Mouse (Mus musculus) thymus, adult 2 months (tissue): ENCODE data around the gene Arntl. TPM values are rescaled to one million over a fixed set of nuclear protein-coding genes. Genes with fewer than 3 reads are reported as not detected.
A peak's percentile ranks its signal among the peaks of the same experiment; 100 is the strongest.

Source experiments
- DNase-seq: peaks from one replicate; pipeline ENCODE4 v3.0.0; 2021
- H3K27ac ChIP-seq: fragments of 200-500 bp; 2 replicates; pipeline ENCODE4 v1.5.1; 2012; ENCODE audit warnings: low read length, control low read depth; ENCODE audit not compliant: control insufficient read depth, insufficient read depth
- H3K27me3 ChIP-seq: fragments of 200-500 bp; 2 replicates; pipeline ENCODE4 v1.6.1; 2012; ENCODE audit warnings: mild to moderate bottlenecking, low read length, moderate library complexity, mixed read lengths; ENCODE audit not compliant: control insufficient read depth, insufficient read depth
- H3K36me3 ChIP-seq: fragments of 200-500 bp; 2 replicates; pipeline ENCODE4 v1.6.1; 2012; ENCODE audit warnings: mild to moderate bottlenecking, low read length, moderate library complexity; ENCODE audit not compliant: control insufficient read depth, insufficient read depth
- H3K4me1 ChIP-seq: fragments of 200-500 bp; replicated peaks from 2 replicates; pipeline ENCODE4 v1.6.1; 2012; ENCODE audit warnings: low read length; ENCODE audit not compliant: control insufficient read depth, insufficient read depth
- H3K4me3 ChIP-seq: fragments of 200-500 bp; 2 replicates; pipeline ENCODE4 v1.5.1; 2012; ENCODE audit warnings: mild to moderate bottlenecking, low read length, control low read depth, moderate library complexity; ENCODE audit not compliant: control insufficient read depth, insufficient read depth
- CTCF ChIP-seq: fragments of 200-500 bp; IDR thresholded peaks from 2 replicates; pipeline ENCODE4 v1.5.1; 2012; ENCODE audit warnings: mild to moderate bottlenecking, control low read depth, low read length, moderate library complexity, borderline replicate concordance; ENCODE audit not compliant: control insufficient read depth, poor library complexity, insufficient read depth; ENCODE audit errors: extremely low read depth
- POLR2A ChIP-seq: fragments of 200-500 bp; IDR thresholded peaks from 2 replicates; pipeline ENCODE4 v1.6.1; 2012; ENCODE audit warnings: mild to moderate bottlenecking, low read length, control low read depth, moderate library complexity; ENCODE audit not compliant: control insufficient read depth, poor library complexity, insufficient read depth; ENCODE audit errors: extremely low read depth
- WGBS: fragments of 180-500 bp; shearing (Covaris S2); methylation state at CpG from one replicate; pipeline ENCODE4 v1.1.7; 2018; 5-methylcytosine and 5-hydroxymethylcytosine counted together
- polyA plus RNA-seq: library from polyadenylated mRNA; depleted of rRNA; stranded (reverse); fragments of >200 nt; gene quantifications from 2 replicates; pipeline ENCODE4 v1.2.3, GENCODE M21; 2012

The Arntl gene
- polyA plus RNA-seq, 1 experiment, result 43.9 TPM

DNA sequence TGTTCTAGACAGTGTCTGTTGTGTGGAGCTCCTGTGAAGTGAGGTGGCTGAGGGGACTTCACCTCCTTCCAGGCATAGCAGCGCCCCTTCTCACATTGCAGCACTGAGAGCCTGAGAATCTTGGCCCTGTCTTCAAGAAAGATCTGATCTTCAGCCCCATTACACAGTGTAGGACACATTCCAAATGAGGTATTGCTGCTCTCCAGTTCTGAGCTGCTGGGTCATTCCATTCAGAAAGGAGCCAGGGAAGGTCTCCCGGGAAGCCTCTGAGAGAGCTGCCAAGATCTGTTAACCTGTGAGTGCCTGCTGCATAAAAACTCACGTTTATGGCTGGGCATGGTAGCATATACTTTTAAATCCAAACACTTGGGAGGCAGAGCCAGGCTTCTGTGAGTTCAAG is 5.7 kb upstream of the Arntl start:
- no peak for DNase-seq
- Histone ChIP-seq H3K36me3 (no peaks in the 10 kb centered on the region), H3K4me1 (peaks cover 10% of the 10 kb centered on the region), H3K4me3 (no peak overlapping the region), H3K27ac (no peak overlapping the region), H3K27me3 (no peaks in the 10 kb centered on the region)
- TF ChIP-seq CTCF (no peak), POLR2A (no peak)
- 87% methylated on average over 3 of the region's 3 CpGs for WGBS

- WGBS, result under 1% methylated on average over 98 of the region's 98 CpGs
- Histone ChIP-seq H3K27ac (peak overlapping the region; percentile 17; the same call in 1 of the 2 replicates), H3K4me3 (peak overlapping the region; percentile 88), H3K4me1 (peaks cover 21% of the 10 kb centered on the region), H3K36me3 (no peaks in the 10 kb centered on the region), H3K27me3 (no peaks in the 10 kb centered on the region)
- TF ChIP-seq POLR2A, result peak; percentile 56; the same call in 1 of the 2 replicates
- TF ChIP-seq CTCF, result no peak; the same call in 1 of the 2 replicates
- DNase-seq, result peak; percentile 67
These were observed 464 bp downstream of the Arntl start for GRCm38 (mm10) chr7:113207471-113208387.

DNA sequence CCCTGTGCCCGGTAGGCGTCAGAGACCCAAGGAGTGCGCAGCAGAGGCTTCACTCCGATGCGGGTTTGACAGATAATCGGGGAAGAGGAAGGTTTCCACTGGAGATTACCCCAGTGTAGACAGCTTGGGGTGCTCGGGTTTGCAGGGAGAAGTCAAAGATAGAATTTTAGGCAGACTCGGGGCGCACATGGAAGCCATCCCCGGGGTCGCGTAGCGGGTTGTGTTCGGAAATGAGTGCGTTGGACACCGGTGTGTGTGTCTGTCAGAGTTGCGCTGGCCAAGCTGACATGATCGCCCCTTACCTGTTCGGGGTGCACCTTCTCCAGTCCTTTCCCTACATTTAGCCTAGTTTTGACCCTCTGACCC is 1.1 kb downstream of the Arntl start:
- WGBS, result 9% methylated on average over 19 of the region's 19 CpGs
- Histone ChIP-seq H3K4me1 (peaks cover 21% of the 10 kb centered on the region), H3K27ac (no peak overlapping the region), H3K4me3 (peak overlapping the region; percentile 88), H3K36me3 (no peaks in the 10 kb centered on the region), H3K27me3 (no peaks in the 10 kb centered on the region)
- DNase-seq, result peak; percentile 29
- no peak for TF ChIP-seq POLR2A
- TF ChIP-seq CTCF, result no peak

DNA sequence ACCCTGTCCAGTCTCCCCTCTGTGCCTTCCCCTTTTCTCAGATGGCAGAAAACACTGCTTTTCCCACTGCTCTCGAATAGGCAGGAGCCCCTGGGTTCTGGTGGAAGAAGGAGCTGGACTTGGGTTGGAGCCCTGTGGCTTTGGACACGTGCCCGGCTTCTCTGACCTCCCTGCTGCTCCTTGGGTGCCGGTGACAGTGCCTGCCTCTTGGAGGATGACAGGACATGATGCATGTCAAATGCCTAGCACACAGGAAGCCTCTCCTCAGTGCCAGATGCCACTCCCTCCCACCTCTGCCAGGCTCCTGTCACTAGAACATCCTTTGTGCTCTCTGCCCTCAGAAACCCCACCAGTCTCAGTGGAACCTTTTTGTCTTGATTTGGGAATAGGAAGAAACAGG is 3.2 kb downstream of the Arntl start:
- no peak overlapping the region for H3K4me3 ChIP-seq
- TF ChIP-seq CTCF, result no peak
- no peak for TF ChIP-seq POLR2A
- 24% methylated on average over 4 of the region's 4 CpGs for WGBS
- H3K36me3 ChIP-seq, result no peaks in the 10 kb centered on the region
- H3K4me1 ChIP-seq, result peaks cover 21% of the 10 kb centered on the region
- H3K27me3 ChIP-seq, result no peaks in the 10 kb centered on the region
- peak; percentile 45 for DNase-seq
- H3K27ac ChIP-seq, result no peak overlapping the region

- WGBS, result 87% methylated on average over 6 of the region's 6 CpGs
- Histone ChIP-seq H3K27me3 (no peaks in the 10 kb centered on the region), H3K36me3 (no peaks in the 10 kb centered on the region), H3K4me1 (peaks cover 11% of the 10 kb centered on the region), H3K27ac (no peak overlapping the region), H3K4me3 (no peak overlapping the region)
- TF ChIP-seq POLR2A (no peak), CTCF (no peak)
- no peak for DNase-seq
These were observed 7.2 kb downstream of the Arntl start for GRCm38 (mm10) chr7:113214245-113215169.

GRCm38 (mm10) chr7:113216152-113216551 is 8.9 kb downstream of the Arntl start:
- WGBS, result 67% methylated on average over 8 of the region's 8 CpGs
- no peak overlapping the region for H3K27ac ChIP-seq
- no peak for DNase-seq

More at GRCm38 (mm10) chr7:113216152-113216551, 8.9 kb downstream of the Arntl start:
- Histone ChIP-seq H3K27me3 (no peaks in the 10 kb centered on the region), H3K4me3 (no peak overlapping the region), H3K4me1 (peaks cover under 1% of the 10 kb centered on the region; the same call in 1 of the 2 replicates), H3K36me3 (no peaks in the 10 kb centered on the region)
- no peak for TF ChIP-seq CTCF
- no peak for TF ChIP-seq POLR2A
